Mouse (Mus musculus) C2C12 (cell line): ENCODE results near the gene Rptor.

Experiments
- CTCF ChIP-seq: IDR thresholded peaks from one replicate; pipeline ENCODE4 v1.5.1; 2011; ENCODE audit not compliant: control insufficient read depth, insufficient read depth, insufficient read length
- MAX ChIP-seq: IDR thresholded peaks from one replicate; pipeline ENCODE4 v1.6.1; 2011; ENCODE audit warnings: mild to moderate bottlenecking, control low read depth
- MYOG ChIP-seq: IDR thresholded peaks from one replicate; pipeline ENCODE4 v1.6.1; 2011; ENCODE audit not compliant: control insufficient read depth, insufficient read length; ENCODE audit errors: extremely low read depth
- USF1 ChIP-seq: IDR thresholded peaks from one replicate; pipeline ENCODE4 v1.6.1; 2011; ENCODE audit warnings: low read depth, mild to moderate bottlenecking, control low read depth, moderate library complexity

DNA sequence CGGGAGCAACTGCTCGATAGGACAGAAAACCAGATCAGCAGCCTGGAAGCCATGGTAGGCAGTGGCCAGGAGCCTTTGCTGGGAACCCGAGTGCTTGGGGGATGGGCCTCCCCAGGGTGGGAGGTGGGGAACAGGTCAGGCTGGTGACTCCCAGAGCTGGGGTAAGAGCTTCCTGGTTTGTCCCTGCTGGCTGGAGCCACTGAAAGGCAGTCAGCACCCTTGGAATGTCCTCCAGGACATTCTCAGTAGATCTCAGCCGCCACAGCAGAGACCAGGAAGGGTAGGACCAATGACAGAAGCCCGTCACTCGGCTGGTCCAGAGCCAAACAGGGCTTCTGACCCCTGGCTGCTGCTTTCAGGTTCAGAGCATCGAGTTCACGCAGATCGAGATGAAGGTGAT lies 313.0 kb downstream of the Rptor start:
- TF ChIP-seq CTCF (no peak), USF1 (no peak), MAX (no peak), MYOG (no peak)
